Mouse (Mus musculus): Measurements from ENCODE around the gene Mvb12a. TPM values are rescaled to one million over a fixed set of nuclear protein-coding genes. Genes with fewer than 3 reads are reported as not detected.
"Not testable (repeated sequence)": the region's sequence is repeated elsewhere in the genome, so short reads cannot be mapped to it uniquely, and the experiment has no call there.

Gene Mvb12a
- total RNA-seq, 2 experiments from 2014 or later, result 20.4 to 20.6 TPM

GRCm38 (mm10) chr8:71525226-71526050, 17.3 kb upstream of the Mvb12a start, which contains the start of gene Ccdc194:
TSS of gene Ccdc194 (minus strand) at chr8:71525711.
- intact Hi-C loops (cut with DNase I; ENCODE audit: low total_unique reads), result no loop called here
- DNase-seq, result no peak

GRCm38 (mm10) chr8:71526272-71526671, 16.4 kb upstream of the Mvb12a start:
- no peak for DNase-seq
- intact Hi-C loops (cut with DNase I; ENCODE audit: low total_unique reads), result no loop called here

- intact Hi-C loops (cut with DNase I; ENCODE audit: low total_unique reads), result no loop called here
- no peak for DNase-seq
These were observed 15.4 kb upstream of the Mvb12a start for GRCm38 (mm10) chr8:71527162-71527870.

- DNase-seq, result no peak
These were observed 14.2 kb upstream of the Mvb12a start for GRCm38 (mm10) chr8:71528362-71529073.

GRCm38 (mm10) chr8:71530735-71531467, 11.8 kb upstream of the Mvb12a start:
- intact Hi-C loops (cut with DNase I; ENCODE audit: low total_unique reads); DNase-seq: not testable (repeated sequence)

More at GRCm38 (mm10) chr8:71528362-71529073, 14.2 kb upstream of the Mvb12a start:
- intact Hi-C loops (cut with DNase I; ENCODE audit: low total_unique reads), result no loop called here

- intact Hi-C loops (cut with DNase I; ENCODE audit: low total_unique reads), result no loop called here
These were observed 8.4 kb upstream of the Mvb12a start for GRCm38 (mm10) chr8:71534263-71534810.

GRCm38 (mm10) chr8:71535663-71536062, 7.1 kb upstream of the Mvb12a start:
- DNase-seq, result no peak
- intact Hi-C loops (cut with DNase I; ENCODE audit: low total_unique reads), result no loop called here

More at GRCm38 (mm10) chr8:71534263-71534810, 8.4 kb upstream of the Mvb12a start:
- no peak for DNase-seq

GRCm38 (mm10) chr8:71537028-71537867, 5.5 kb upstream of the Mvb12a start, which contains the start of gene Bst2:
TSS of gene Bst2 (minus strand) at chr8:71537456.
- DNase-seq, result peak; percentile 85
- intact Hi-C loops (cut with DNase I; ENCODE audit: low total_unique reads), result no loop called here

GRCm38 (mm10) chr8:71543755-71544154, 1.0 kb downstream of the Mvb12a start:
- intact Hi-C loops (cut with DNase I; ENCODE audit: low total_unique reads), result no loop called here
- DNase-seq, result no peak

GRCm38 (mm10) chr8:71545053-71545452, 2.3 kb downstream of the Mvb12a start:
- intact Hi-C loops (cut with DNase I; ENCODE audit: low total_unique reads), result no loop called here
- DNase-seq, result no peak

- intact Hi-C loops (cut with DNase I; ENCODE audit: low total_unique reads), result no loop called here
- no peak for DNase-seq
These were observed 4.9 kb downstream of the Mvb12a start for GRCm38 (mm10) chr8:71547590-71547989.

GRCm38 (mm10) chr8:71550754-71551153, 8.0 kb downstream of the Mvb12a start:
- no peak for DNase-seq
- intact Hi-C loops (cut with DNase I; ENCODE audit: low total_unique reads), result no loop called here

GRCm38 (mm10) chr8:71552770-71553169, 10.0 kb downstream of the Mvb12a start:
- intact Hi-C loops (cut with DNase I; ENCODE audit: low total_unique reads), result no loop called here
- no peak for DNase-seq

GRCm38 (mm10) chr8:71554001-71554400, 11.3 kb downstream of the Mvb12a start:
- no peak for DNase-seq
- intact Hi-C loops (cut with DNase I; ENCODE audit: low total_unique reads), result no loop called here

GRCm38 (mm10) chr8:71554644-71555043, 11.9 kb downstream of the Mvb12a start:
- intact Hi-C loops (cut with DNase I; ENCODE audit: low total_unique reads), result no loop called here
- DNase-seq, result no peak

- intact Hi-C loops (cut with DNase I; ENCODE audit: low total_unique reads), result no loop called here
These were observed 15.6 kb downstream of the Mvb12a start, which contains the start of gene Tmem221 for GRCm38 (mm10) chr8:71558071-71558957. TSS of gene Tmem221 (minus strand) at chr8:71558871.

More at GRCm38 (mm10) chr8:71558071-71558957, 15.6 kb downstream of the Mvb12a start, which contains the start of gene Tmem221:
- DNase-seq, result no peak
